In genomic region chr15:84351915-84352844, GRCm38 (mm10) we compare ENCODE assay signal across 8 mouse cellular contexts. TPM values are rescaled to one million over a fixed set of nuclear protein-coding genes. Genes with fewer than 3 reads are reported as not detected.
A peak's percentile ranks its signal among the peaks of the same experiment; 100 is the strongest.
DNase-seq lines count a peak whose midpoint lies in the region; ATAC-seq lines count a peak whose summit lies in the region.
"Had no signal": no experiment of that assay in that cellular context is flagged by ENCODE, and none has a peak within 500 bp of the region (broad histone marks: within the 10 kb centered on the region; RNA-seq: fewer than 3 reads in every experiment).

No protein-coding gene starts in this region.

- 43% methylated on average over 21 of the region's 21 CpGs for WGBS in lung, embryonic 16.5 days
- 62% methylated on average over 21 of the region's 21 CpGs for WGBS in hindbrain, embryonic 12.5 days
- WGBS in limb, embryonic 10.5 days, result 64% methylated on average over 21 of the region's 21 CpGs
- WGBS in stomach, embryonic 14.5 days, result 52% methylated on average over 21 of the region's 21 CpGs

- no peaks in the 10 kb centered on the region for H3K9me3 ChIP-seq in lung, embryonic 16.5 days (ENCODE audit: control insufficient read depth, low read length)
- no peaks in the 10 kb centered on the region for H3K9me3 ChIP-seq in hindbrain, embryonic 12.5 days (replicated peaks)
- no peaks in the 10 kb centered on the region for H3K9me3 ChIP-seq in limb, embryonic 10.5 days (replicated peaks)
- H3K9me3 ChIP-seq in stomach, embryonic 14.5 days (ENCODE audit: control insufficient read depth, low read depth, low read length), result peaks cover 7% of the 10 kb centered on the region; the same call in 1 of the 2 replicates

- peak; percentile 72 for ATAC-seq in lung, embryonic 16.5 days (ENCODE audit: low read depth)
- ATAC-seq in hindbrain, embryonic 12.5 days (ENCODE audit: low FRiP score), result 0 out of 2 replicates have a peak, but pooled peaks have one; percentile 26
- ATAC-seq in stomach, embryonic 14.5 days (ENCODE audit: insufficient number of reproducible peaks, insufficient read depth, low FRiP score, low read depth), result 0 out of 2 replicates have a peak, but pooled peaks have one; percentile 28

- no peaks in the 10 kb centered on the region for H3K36me3 ChIP-seq in lung, embryonic 16.5 days (ENCODE audit: control insufficient read depth, insufficient read depth, low read length)
- H3K36me3 ChIP-seq in hindbrain, embryonic 12.5 days, result no peaks in the 10 kb centered on the region
- H3K36me3 ChIP-seq in limb, embryonic 10.5 days, result no peaks in the 10 kb centered on the region
- H3K36me3 ChIP-seq in stomach, embryonic 14.5 days (ENCODE audit: control insufficient read depth, insufficient read depth, low read length), result no peaks in the 10 kb centered on the region

- H3K27me3 ChIP-seq in lung, embryonic 16.5 days (ENCODE audit: control insufficient read depth, insufficient read depth, low read depth, low read length), result no peaks in the 10 kb centered on the region
- H3K27me3 ChIP-seq in hindbrain, embryonic 12.5 days, result no peaks in the 10 kb centered on the region
- H3K27me3 ChIP-seq in limb, embryonic 10.5 days (ENCODE audit: low read depth, poor library complexity, severe bottlenecking), result no peaks in the 10 kb centered on the region
- H3K27me3 ChIP-seq in stomach, embryonic 14.5 days (ENCODE audit: control insufficient read depth, insufficient read depth, low read length), result no peaks in the 10 kb centered on the region

- H3K27ac ChIP-seq in lung, embryonic 16.5 days (ENCODE audit: low read length), result peak overlapping the region; percentile 45
- H3K27ac ChIP-seq in hindbrain, embryonic 12.5 days, result peak overlapping the region; percentile 17; the same call in 1 of the 2 replicates
- peak overlapping the region; percentile 57 for H3K27ac ChIP-seq in limb, embryonic 10.5 days
- H3K27ac ChIP-seq in stomach, embryonic 14.5 days (ENCODE audit: low read length), result peak overlapping the region; percentile 4; the same call in 1 of the 2 replicates

- no peak overlapping the region for H3K4me2 ChIP-seq in lung, embryonic 16.5 days (ENCODE audit: low read depth, low read length)
- no peak overlapping the region for H3K4me2 ChIP-seq in hindbrain, embryonic 12.5 days (replicated peaks)
- H3K4me2 ChIP-seq in stomach, embryonic 14.5 days (replicated peaks; ENCODE audit: low read depth, low read length), result no peak overlapping the region

- no peak overlapping the region for H3K9ac ChIP-seq in lung, embryonic 16.5 days (ENCODE audit: low read length)
- H3K9ac ChIP-seq in hindbrain, embryonic 12.5 days, result no peak overlapping the region
- no peak overlapping the region for H3K9ac ChIP-seq in stomach, embryonic 14.5 days (replicated peaks; ENCODE audit: low read depth, low read length)

- peaks cover 8% of the 10 kb centered on the region; the same call in 1 of the 2 replicates for H3K4me1 ChIP-seq in lung, embryonic 16.5 days (replicated peaks; ENCODE audit: control insufficient read depth, insufficient read depth, low read length)
- peaks cover 24% of the 10 kb centered on the region for H3K4me1 ChIP-seq in hindbrain, embryonic 12.5 days
- peaks cover 21% of the 10 kb centered on the region for H3K4me1 ChIP-seq in limb, embryonic 10.5 days
- peaks cover 12% of the 10 kb centered on the region; the same call in 1 of the 2 replicates for H3K4me1 ChIP-seq in stomach, embryonic 14.5 days (ENCODE audit: control insufficient read depth, insufficient read depth, low read length)

- no peak overlapping the region for H3K4me3 ChIP-seq in lung, embryonic 16.5 days (ENCODE audit: low read length)
- H3K4me3 ChIP-seq in hindbrain, embryonic 12.5 days, result no peak overlapping the region
- no peak overlapping the region for H3K4me3 ChIP-seq in limb, embryonic 10.5 days
- H3K4me3 ChIP-seq in stomach, embryonic 14.5 days (ENCODE audit: low read depth, low read length), result no peak overlapping the region

- no peak for DNase-seq in lung, postnatal 25 days (ENCODE audit: low spot score)
- no peak for DNase-seq in limb, embryonic 10.5 days (ENCODE audit: low spot score)
- no peak for DNase-seq in testis, postnatal 10 days (ENCODE audit: low spot score)
- no peak for DNase-seq in cerebellum, adult 9-10 months
- DNase-seq: cerebellum, adult 9-11 months had no signal

RNA-seq across cellular contexts. Expression of gene Parvg, which starts 28.4 kb away (rescaled TPM):
- polyA plus RNA-seq in lung, embryonic 16.5 days (2015; fragmentation: Nextera tagmentation; extraction: Ambion mirVana), result 3.8 and 5.5 TPM in 2 replicates
- polyA plus RNA-seq in hindbrain, embryonic 12.5 days (2016; fragmentation: Nextera tagmentation; extraction: Ambion mirVana), result 1.1 and 1.5 TPM in 2 replicates
- polyA plus RNA-seq in limb, embryonic 10.5 days (2016; fragmentation: Nextera tagmentation; extraction: Ambion mirVana), result 0.72 and 0.75 TPM in 2 replicates
- polyA plus RNA-seq in stomach, embryonic 14.5 days (2014; fragmentation: Nextera tagmentation; extraction: Ambion mirVana), result 2.0 and 2.4 TPM in 2 replicates

Comparison
In these comparisons a context has a peak if more than half of its experiments do, and no peak if none do; other contexts are left out.
1. H3K27ac ChIP-seq: peak in every context shown above with its lines; median percentile 57 in limb, embryonic 10.5 days; 45 in lung, embryonic 16.5 days; 17 in hindbrain, embryonic 12.5 days; 4 in stomach, embryonic 14.5 days.